Mouse (Mus musculus) layer of hippocampus, postnatal 36 days (tissue): Measurements from ENCODE around the gene Gm20826. TPM values are rescaled to one million over a fixed set of nuclear protein-coding genes. Genes with fewer than 3 reads are reported as not detected.
"Not testable (repeated sequence)": the region's sequence is repeated elsewhere in the genome, so short reads cannot be mapped to it uniquely, and the experiment has no call there.

Source experiments
- DNase-seq, 2 experiments: peaks; one replicate each; pipeline ENCODE4 v3.0.0; 2022
- total RNA-seq, 2 experiments: library from RNA; stranded (reverse); gene quantifications; 2 replicates each; pipeline ENCODE4 v1.2.3; 2021

The Gm20826 gene
- not detected for total RNA-seq

DNA sequence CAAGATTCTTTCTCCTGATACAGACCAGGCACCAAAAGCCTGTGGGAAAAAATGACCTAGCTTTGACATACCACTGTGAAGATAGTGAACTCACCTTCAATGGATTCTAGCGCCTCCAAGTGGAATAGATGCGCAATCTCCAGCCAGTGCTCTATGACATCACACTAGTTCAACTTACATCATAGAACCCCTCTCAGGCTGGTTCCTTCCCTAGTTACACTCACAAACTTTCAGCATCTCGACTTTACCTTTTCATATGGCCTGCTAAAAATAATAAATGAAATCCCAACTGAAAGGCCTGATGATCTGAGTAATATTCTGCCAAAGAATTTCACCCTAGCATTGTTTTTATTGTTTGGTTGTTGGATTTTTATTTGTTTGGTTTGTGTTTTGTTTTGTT lies at the start of gene Gm20826:
Gm20826 (minus strand) TSS at position 101 of the 400 bp plus-strand sequence.
- DNase-seq: not testable (repeated sequence)

Other genes starting within 250 kb of the Gm20826 start
- gene Gm21788, start 233.5 kb downstream of the Gm20826 start, total RNA-seq: not detected
- gene Gm28576, start 84.5 kb upstream of the Gm20826 start, total RNA-seq: not detected